Mouse (Mus musculus): ENCODE data around the gene Snx11. TPM values are rescaled to one million over a fixed set of nuclear protein-coding genes. Genes with fewer than 3 reads are reported as not detected.
A peak's percentile ranks its signal among the peaks of the same experiment; 100 is the strongest.
"Not testable (repeated sequence)": the region's sequence is repeated elsewhere in the genome, so short reads cannot be mapped to it uniquely, and the experiment has no call there.

The Snx11 gene
- 10 to 100 TPM; 12.1 to 13.4 TPM for total RNA-seq (2021)

GRCm38 (mm10) chr11:96776968-96777962 lies at the start of gene Snx11:
Gene Snx11, minus strand, starts transcription at chr11:96777559.
- intact Hi-C loops (cut with DNase I), result loop anchor here (2.0 kb wide), 2 partner anchors 14 to 16 kb away; no protein-coding TSS in a partner anchor
- peak; percentile 100 for DNase-seq (ENCODE audit: low spot score)

DNA sequence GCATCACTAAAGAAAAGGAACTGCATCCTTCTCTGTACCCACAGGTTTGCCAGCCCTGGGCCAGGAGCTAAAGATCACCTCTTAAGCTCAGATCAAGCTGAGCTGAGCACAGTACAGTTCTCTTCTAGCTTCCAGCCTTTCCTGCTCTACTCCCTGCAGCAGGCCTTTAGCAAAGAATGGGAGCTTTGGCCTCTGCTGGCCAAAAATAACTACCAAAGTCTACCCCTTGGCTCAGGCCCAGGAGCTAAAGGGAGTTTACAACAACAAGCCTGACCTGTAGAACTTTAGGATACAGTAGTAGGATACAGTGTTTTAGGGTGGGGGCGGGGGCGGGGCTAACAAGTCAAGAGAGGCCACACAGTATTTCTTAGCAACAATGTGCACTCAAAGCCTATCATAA lies 49.1 kb upstream of the Snx11 start:
- intact Hi-C loops (cut with DNase I), result loop anchor here (5.0 kb wide), 1 partner anchor 39 kb away; the partner anchor contains the start of gene Cbx1
- DNase-seq (ENCODE audit: low spot score), result no peak

DNA sequence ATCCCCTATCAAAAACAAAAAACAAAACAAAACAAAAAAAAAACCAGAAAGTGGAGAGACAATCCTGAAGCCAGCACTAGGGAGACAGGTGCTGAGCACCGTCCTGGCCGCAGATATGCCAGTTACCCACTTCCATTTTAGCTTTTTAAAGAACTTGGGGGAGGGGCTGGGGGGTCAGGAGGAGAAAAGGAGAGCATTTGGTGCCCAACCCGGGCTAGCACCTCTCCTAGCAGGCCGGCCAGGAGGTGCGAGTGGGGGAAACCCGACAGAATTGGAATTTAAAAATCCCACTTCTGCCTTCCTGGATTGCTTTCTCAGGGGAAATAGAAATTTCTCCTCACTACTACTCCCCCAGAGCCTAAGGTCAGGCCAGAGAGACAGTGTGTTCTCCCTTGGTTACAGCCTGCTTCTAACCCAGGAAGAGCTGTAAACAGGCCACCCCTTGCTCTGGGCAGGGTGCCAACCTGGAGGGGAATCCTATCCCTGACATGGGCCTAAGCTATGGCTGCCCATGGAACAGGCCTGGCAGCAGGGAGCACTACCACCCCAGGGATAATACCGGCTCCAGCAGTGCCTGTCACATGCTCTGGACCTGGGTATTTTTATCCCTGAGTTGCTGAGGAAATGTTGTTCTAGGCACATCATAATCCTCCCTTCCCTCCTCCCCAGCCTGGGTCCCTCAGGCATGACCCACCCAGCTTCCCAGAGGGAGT lies 47.6 kb upstream of the Snx11 start:
- peak; percentile 66 for DNase-seq (ENCODE audit: low spot score)
- intact Hi-C loops (cut with DNase I), result loop anchor here (2.0 to 5.0 kb wide), 2 partner anchors 36 to 38 kb away; partner anchors contain the start of gene Cbx1

GRCm38 (mm10) chr11:96823880-96824782 lies 46.8 kb upstream of the Snx11 start:
- intact Hi-C loops (cut with DNase I), result loop anchor here (2.0 kb wide), 2 partner anchors 25 to 37 kb away; no protein-coding TSS in a partner anchor
- DNase-seq (ENCODE audit: low spot score), result peak; percentile 72

- intact Hi-C loops (cut with DNase I), result loop anchor here (2.0 kb wide), 1 partner anchor 25 kb away; no protein-coding TSS in a partner anchor
- no peak for DNase-seq (ENCODE audit: low spot score)
Measured at GRCm38 (mm10) chr11:96823471-96823837, 46.1 kb upstream of the Snx11 start.

GRCm38 (mm10) chr11:96822675-96823470 lies 45.5 kb upstream of the Snx11 start:
- no peak for DNase-seq (ENCODE audit: low spot score)
- intact Hi-C loops (cut with DNase I), result loop anchor here (2.0 kb wide), 1 partner anchor 24 kb away; no protein-coding TSS in a partner anchor

- no peak for DNase-seq (ENCODE audit: low spot score)
- intact Hi-C loops (cut with DNase I), result loop anchor here (2.0 kb wide), 1 partner anchor 23 kb away; no protein-coding TSS in a partner anchor
Measured at GRCm38 (mm10) chr11:96821956-96822355, 44.6 kb upstream of the Snx11 start.

GRCm38 (mm10) chr11:96818128-96818710 lies 40.9 kb upstream of the Snx11 start:
- no peak for DNase-seq (ENCODE audit: low spot score)
- intact Hi-C loops (cut with DNase I), result no loop called here

DNA sequence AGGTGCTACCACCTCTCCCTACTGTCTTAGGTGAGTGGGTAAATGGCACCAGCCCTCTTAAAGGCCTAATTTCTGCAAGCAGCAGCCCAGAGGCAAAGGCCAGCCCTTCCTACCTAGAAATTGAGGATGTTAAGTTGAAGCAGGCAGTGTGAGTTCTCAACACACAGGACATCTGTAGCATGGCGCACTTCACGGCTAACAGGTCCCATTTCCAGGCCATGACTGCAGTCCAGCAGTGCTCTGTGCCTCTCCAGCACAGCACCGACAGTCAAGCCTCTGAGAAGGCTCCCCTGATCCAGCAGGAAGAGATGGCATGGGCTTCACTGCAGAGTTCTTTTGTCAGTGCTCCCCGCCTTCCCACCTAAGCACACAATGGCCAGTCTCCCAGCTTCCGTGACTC lies 39.6 kb upstream of the Snx11 start:
- no peak for DNase-seq (ENCODE audit: low spot score)
- intact Hi-C loops (cut with DNase I), result no loop called here

GRCm38 (mm10) chr11:96816494-96816893 lies 39.1 kb upstream of the Snx11 start:
- intact Hi-C loops (cut with DNase I), result no loop called here
- DNase-seq (ENCODE audit: low spot score), result no peak

- intact Hi-C loops (cut with DNase I), result no loop called here
Measured at GRCm38 (mm10) chr11:96815895-96816294, 38.5 kb upstream of the Snx11 start.

DNA sequence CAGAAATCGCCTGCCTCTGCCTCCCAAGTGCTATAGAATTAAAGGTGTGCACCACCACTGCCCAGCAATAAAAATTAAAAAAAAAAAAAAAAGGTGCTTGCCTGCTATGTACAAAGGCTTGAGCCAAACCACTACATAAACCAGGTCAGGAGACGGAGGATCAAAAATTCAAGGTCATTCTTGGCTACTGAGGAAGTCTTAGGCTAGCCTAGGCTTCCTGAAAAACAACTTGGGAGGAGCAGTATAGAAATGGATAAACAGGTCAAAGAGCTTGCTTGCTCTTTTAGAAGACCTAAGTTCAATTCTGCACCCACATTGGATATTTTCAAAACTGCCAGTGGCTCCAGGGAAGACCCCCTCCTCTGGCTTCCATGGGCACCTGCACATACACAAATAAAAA lies 37.1 kb upstream of the Snx11 start:
- intact Hi-C loops (cut with DNase I), result no loop called here
- DNase-seq (ENCODE audit: low spot score), result no peak

More at GRCm38 (mm10) chr11:96815895-96816294, 38.5 kb upstream of the Snx11 start:
- no peak for DNase-seq (ENCODE audit: low spot score)

GRCm38 (mm10) chr11:96813920-96814319 lies 36.6 kb upstream of the Snx11 start:
- intact Hi-C loops (cut with DNase I), result no loop called here
- DNase-seq (ENCODE audit: low spot score), result no peak

DNA sequence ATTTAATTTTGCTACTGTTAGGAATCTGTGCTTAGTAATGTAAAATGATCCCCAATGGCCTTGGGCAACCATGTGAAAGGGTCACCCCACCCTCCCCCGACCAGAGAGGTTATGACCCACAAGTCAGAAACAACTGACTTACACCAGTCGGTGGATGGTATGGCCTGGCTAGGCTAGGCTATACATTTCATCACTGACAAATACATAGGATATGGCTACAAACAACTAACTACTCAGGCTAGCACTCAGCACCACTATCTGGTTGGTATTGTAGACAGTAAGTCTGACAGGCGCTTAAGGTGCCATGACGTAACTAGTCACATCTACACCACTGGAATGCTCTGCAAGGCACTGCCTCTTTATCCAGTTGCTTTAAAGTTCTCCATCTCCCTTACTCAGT lies 36.1 kb upstream of the Snx11 start:
- no peak for DNase-seq (ENCODE audit: low spot score)
- intact Hi-C loops (cut with DNase I), result no loop called here

GRCm38 (mm10) chr11:96811188-96811587 lies 33.8 kb upstream of the Snx11 start:
- DNase-seq (ENCODE audit: low spot score); intact Hi-C loops (cut with DNase I): not testable (repeated sequence)

DNA sequence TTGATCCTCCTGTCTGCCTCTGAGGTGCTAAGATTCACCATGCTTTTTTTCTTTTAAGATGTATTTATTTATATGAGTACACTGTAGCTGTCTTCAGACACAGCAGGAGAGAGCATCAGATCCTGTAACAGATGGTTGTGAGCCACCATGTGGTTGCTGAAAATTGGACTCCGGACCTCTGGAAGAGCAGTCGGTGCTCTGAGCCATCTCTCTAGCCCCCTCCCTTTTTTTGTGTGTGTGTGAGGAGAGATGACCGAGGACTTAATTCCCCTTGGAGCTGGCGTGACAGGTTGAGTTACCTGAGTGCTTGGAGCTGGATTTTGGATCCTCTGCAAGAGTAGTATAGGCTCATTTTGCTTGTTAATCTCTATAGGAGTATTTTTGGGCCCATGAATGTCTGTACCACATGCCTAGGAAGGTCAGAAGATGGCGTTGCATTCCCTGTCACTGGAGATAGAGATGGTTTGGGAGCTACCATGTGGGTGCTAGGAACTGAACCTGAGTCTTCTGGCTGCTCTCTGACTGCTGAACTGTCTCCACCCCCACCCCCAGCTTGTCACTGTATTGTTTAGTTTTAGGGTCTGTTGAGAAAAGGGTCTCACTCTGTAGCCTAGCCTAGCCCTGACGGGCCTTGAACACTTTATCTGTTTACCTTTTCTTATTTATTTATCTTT lies 32.3 kb upstream of the Snx11 start:
- intact Hi-C loops (cut with DNase I), result no loop called here
- DNase-seq (ENCODE audit: low spot score), result no peak

DNA sequence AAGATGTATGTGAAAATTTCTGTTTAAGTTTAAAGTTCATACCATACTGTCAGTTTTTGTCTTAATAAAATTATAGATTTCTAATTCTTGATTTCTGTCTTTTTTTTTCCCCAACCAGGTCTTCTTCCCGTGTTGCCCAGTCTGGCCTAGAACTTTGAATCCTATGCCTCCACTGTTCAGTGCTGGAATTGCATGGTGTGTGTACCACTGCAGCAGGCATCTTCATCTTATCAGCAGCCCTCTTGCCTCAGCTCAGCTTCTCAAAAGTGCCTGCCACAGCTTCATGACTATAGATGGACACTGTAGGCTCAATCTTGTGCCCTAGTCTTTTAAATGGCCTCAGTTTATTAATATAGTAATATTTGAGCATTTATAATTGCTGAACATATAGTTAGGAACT lies 30.7 kb upstream of the Snx11 start:
- intact Hi-C loops (cut with DNase I), result no loop called here
- DNase-seq (ENCODE audit: low spot score), result no peak

- intact Hi-C loops (cut with DNase I), result no loop called here
- no peak for DNase-seq (ENCODE audit: low spot score)
Measured at GRCm38 (mm10) chr11:96805606-96806005, 28.2 kb upstream of the Snx11 start.
